Mouse (Mus musculus) heart, postnatal 0 days (tissue): ENCODE data around the gene Cdkn2aipnl.

Experiments used
- CTCF ChIP-seq: IDR thresholded peaks from 2 replicates; pipeline ENCODE4 v1.5.1; 2016; ENCODE audit warnings: antibody characterized with exemption, control low read depth, low read depth
- EP300 ChIP-seq: IDR thresholded peaks from 2 replicates; pipeline ENCODE4 v1.6.1; 2016; ENCODE audit warnings: antibody characterized with exemption, low read depth

DNA sequence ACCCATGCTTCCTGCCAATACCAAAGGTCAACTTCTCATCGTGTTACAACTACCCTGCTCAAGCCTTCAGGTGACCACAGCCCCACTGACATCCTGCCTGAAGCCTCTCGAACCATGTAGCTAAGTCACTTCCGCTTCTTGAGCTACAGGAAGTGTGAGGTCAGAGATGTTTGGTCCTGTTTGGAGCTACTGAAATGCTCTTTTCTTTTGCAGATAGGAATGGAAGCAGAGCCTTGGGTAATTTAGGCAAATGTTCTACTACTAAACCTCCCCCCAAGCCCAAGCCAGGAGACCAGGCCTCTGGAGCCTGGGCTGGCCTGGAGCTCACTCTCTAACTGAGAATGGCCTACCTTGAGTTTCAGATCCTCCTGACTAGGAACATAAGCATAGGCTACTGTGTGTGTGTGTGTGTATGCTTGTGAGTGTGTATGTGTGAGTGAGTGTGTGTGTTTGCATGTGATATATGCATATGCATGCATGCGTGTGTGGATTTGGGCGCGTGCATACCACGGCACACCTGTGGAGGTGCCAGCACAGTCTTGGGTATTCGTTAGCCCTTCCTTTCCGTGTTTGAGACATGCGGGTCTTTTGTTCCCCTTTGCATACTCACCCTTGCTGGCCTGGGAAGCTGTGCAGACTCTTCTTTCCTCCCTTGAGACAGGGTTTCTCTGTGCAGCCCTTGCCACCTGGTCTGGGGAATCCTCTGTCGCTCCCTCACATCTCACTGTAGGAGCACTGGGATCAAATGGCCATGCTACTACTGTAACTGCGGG lies 28.5 kb upstream of the Cdkn2aipnl start:
- TF ChIP-seq EP300 = no peak
- no peak for TF ChIP-seq CTCF
